Mouse (Mus musculus) cerebral cortex, adult 2 months (tissue): ENCODE results near the gene Myo1f.

ENCODE experiments used
- WGBS: fragments of 180-500 bp; shearing (Covaris S2); methylation state at CpG from one replicate; pipeline ENCODE4 v1.1.7; 2018; 5-methylcytosine and 5-hydroxymethylcytosine counted together

The Myo1f gene

DNA sequence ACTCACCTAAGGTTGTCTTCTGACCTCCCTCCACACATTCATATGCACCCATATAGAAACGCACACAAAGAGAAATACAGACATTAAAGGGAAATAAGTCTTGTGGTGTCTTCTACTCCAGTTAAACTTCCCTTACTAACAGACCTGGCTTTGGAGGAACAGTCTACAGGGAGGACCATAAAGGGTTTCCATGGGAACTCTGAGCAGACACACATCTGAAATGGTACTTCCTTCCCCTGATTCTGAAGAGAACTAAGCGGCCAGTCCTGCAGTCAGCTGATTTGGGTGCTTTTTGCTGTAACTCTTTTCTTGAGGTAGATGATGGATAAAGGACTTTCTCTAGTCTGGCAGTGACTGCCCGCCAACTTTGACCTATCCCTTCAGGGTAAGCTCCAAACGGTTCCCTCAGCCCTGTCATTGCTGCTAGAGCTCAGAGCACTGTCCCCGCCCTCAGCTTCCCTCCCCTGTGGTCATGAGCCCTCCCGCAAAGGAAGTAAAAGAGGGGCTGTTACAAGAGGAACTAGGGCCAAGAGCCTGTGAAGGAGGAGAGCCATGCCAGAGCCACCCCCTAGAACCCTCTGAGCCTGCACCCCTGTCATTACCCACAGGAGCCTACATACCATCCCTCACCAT is at the start of gene Myo1f:
Gene Myo1f, plus strand, starts transcription at position 485 of the 633 bp plus-strand sequence.
- 42% methylated on average over 6 of the region's 6 CpGs for WGBS

GRCm38 (mm10) chr17:33508386-33508785 is 47.1 kb upstream of the Myo1f start:
- WGBS: 90% methylated on average over 1 of the region's 1 CpGs

GRCm38 (mm10) chr17:33510172-33510571 is 45.3 kb upstream of the Myo1f start:
- WGBS: 61% methylated on average over 5 of the region's 5 CpGs

DNA sequence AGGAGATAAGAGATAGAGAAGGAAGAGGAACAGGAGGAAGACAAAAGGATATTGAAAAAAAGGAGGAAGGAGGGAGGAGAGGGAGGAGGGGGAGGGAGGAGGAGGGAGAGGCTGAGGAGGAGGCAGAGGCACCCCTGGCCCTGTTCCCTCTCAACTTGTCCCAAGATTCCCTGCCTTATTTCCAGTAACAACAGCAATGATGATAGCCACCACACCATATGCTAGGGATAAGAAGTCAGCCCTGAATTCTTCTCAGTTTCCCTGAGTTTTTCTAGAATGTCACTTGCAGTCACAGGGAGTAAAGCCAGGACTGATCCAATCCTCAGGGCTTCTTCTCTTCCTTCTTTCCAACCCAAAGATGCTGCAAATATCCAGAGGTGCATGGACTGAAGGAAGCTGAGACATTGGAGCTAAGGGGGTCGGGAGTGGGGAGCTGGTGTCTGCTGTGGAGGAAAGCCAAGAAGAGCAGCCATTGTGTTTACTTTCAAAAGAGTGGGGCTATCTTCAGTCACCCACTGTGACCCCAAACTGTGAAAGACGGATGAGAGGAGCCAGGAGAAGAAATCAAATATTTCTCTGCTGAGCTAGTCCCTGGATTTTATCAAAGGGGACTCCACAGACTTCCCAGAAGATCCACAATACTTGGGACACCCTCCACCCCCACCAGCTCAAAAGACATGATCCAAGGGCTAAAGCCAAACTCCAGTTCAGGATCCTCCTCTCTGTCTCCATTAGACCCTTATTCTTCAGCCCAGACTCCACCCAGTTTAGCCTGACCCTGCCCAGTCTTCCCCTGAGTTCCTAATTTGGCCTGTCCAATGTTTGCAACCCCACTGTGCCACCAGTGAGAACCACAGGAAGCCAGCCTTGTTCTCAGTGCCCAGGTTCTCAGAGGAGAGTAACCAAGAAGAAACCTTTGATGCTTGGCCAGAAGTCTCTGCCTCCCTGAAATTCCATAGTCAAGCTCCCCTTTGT is 42.8 kb upstream of the Myo1f start:
- 31% methylated on average over 2 of the region's 2 CpGs for WGBS

- 90% methylated on average over 5 of the region's 5 CpGs for WGBS
Observed at GRCm38 (mm10) chr17:33513874-33514273, 41.6 kb upstream of the Myo1f start.

DNA sequence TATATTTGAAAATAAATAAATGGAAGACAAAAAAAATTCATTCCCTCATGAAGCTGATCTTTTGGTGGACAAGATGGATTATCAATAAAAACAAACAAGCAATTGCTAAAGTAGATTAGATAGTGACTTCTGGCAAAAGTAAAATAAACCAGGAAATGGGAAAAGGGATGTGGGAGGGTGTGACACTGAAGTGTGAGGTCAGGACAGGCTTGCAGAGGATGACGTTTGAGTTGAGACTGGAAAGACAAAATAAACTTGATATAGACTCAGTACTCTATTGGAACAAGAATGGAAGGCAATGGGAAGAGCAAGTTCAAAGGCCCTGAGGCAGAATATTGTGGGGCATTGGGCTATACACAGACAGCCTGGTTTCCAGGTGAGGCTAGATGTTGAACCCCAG is 35.1 kb upstream of the Myo1f start:
- WGBS: 32% methylated on average over 1 of the region's 1 CpGs

DNA sequence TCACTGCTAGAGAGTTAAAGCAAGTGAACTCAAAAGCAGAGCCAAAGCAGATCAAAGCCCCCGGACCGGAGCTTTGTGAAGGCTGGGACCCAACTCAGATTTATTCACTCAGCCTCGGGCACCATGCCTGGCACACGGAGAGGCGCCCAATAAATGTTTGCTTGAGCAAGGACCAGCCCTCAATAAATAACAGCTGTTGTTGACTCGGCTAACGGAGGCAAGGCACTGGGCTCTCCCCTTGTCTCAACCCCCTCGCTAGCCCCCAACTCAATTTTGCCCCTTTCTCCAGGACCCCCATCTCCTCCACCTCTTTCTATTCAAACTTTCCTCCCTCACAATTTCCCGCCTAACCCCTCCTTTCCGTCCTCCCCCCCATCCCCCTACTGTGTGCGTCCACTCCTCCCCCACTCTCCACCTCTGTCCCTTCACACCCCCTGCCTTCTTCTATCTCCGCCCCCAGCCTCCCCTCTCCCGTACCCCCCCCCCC is 32.0 kb upstream of the Myo1f start:
- WGBS: 5% methylated on average over 11 of the region's 13 CpGs

DNA sequence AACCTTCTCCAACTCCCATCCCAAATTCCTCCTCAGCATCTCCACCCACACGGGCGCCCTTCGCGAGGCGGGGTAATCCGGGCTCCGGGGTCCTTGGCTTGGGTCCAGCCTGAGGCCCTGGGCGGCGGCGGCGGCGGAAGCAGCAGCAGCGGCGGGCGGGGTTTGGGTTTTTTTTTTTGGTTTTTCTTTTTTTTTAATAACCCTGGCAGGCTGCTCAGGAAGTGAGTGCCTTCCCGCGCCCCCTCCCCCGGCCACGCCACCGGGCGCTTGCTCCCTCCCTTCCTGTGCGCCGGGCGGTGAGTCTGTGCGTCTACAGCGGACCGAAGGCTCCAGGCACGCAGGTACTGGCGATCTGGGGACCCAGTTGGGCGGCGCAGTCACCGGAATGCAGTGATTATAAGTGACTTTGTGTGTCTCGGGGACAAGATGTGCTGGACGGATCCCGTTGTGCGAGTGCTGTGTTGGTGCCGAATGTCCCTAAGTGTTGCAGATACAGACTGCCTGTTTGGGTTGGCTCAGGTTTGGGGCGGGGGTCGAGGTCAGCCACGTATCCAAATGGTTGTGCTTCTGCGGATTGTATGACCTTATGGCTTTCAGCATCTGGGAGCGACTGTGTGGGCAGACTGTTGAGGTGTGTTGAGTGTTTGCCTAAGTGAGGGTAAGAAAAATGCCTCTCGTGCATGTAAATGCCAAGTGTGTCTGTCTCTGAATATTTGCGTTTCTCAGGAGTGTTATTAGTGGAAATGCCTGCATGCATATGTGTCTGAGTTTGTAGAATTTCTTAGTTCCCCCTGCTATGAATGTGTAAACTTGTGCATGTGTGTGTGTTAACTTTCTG is 31.4 kb upstream of the Myo1f start, which contains the start of gene Adamts10:
Gene Adamts10, plus strand, starts transcription at position 287 of the 838 bp plus-strand sequence.
- under 1% methylated on average over 44 of the region's 44 CpGs for WGBS

GRCm38 (mm10) chr17:33524806-33525373 is 30.6 kb upstream of the Myo1f start:
- WGBS: 39% methylated on average over 2 of the region's 2 CpGs

DNA sequence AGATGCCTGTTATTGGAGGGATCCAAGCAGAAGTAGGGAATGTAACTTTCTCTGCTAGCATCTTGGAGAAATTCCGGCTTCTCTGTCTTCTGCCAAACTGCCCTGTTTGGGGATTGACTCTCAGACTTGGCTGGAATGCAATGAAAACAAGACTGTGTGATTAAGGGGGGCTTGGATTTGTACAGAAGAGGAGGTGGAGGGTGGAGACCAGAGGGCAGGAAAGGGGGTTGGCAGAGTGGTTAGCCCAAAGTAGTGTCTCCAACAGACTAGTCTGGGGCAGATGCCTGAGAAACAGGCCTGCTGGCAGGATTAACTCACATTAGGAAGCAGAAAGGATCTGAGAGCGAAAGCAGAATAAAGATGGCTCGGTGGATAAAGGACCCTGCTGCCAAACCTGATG is 29.0 kb upstream of the Myo1f start:
- WGBS: 54% methylated on average over 3 of the region's 3 CpGs

GRCm38 (mm10) chr17:33539106-33539675 is 16.3 kb upstream of the Myo1f start:
- 88% methylated on average over 3 of the region's 3 CpGs for WGBS

DNA sequence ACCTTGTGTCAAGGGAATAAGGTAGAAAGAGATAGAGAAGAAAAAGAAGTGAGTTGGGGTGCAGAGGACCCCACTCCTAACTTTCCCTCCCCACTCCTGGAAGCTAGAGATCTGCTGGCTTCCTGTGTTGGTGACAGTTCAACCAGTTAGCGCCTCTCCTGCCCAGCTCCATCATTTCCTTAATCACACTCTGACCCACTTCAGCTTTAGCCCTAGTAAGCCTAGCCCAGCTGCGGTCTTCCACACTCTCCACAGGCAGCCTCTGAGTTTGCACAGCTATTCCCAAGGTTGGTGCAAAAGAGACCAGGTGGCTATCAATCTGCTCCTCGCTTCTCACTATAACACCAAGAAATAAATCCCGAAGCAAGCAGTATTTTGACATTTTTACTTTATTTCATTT is 15.6 kb upstream of the Myo1f start:
- 91% methylated on average over 4 of the region's 4 CpGs for WGBS

GRCm38 (mm10) chr17:33549212-33549611 is 6.3 kb upstream of the Myo1f start:
- 85% methylated on average over 6 of the region's 6 CpGs for WGBS

DNA sequence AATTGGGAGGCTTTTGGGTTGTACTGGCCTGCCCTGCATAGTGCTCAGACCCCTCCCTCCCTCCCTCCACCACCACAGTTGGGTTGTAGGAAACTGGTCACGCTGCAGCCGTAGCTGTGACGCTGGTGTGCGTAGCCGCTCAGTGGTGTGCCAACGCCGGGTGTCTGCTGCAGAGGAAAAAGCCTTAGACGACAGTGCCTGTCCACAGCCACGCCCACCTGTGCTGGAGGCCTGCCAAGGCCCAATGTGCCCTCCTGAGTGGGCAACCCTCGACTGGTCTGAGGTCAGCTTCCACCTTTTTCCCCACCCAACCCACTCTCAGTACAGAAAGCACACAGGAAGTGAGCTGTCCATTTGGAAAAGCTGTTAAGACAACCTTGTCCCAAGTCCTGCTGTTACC is 5.1 kb upstream of the Myo1f start:
- WGBS: 75% methylated on average over 10 of the region's 10 CpGs

- 90% methylated on average over 4 of the region's 4 CpGs for WGBS
Observed at GRCm38 (mm10) chr17:33552113-33552512, 3.4 kb upstream of the Myo1f start.

GRCm38 (mm10) chr17:33552964-33553363 is 2.5 kb upstream of the Myo1f start:
- WGBS: 46% methylated on average over 4 of the region's 4 CpGs

DNA sequence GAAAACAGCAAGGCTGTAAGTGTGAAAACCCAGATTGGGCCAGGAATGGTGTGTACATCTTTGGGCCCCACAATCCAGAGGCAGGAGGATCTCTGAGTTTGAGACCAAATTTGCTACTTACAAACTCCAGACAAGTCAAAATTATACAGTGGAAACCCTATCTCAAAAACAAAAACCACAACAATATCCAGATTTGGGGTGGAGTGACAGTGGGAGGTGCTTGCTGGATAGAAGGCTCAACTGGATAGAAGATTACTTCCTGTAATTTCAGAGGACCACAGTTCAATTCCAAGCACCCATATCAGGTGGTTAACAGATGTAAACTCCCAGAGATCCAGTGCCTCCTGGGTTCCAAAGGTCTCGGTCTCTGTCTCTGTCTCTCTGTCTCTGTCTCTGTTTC is 971 bp upstream of the Myo1f start:
- 91% methylated on average over 1 of the region's 1 CpGs for WGBS

GRCm38 (mm10) chr17:33557922-33558321 is 2.4 kb downstream of the Myo1f start:
- WGBS: 86% methylated on average over 4 of the region's 4 CpGs

- 64% methylated on average over 2 of the region's 2 CpGs for WGBS
Observed at GRCm38 (mm10) chr17:33563527-33564076, 8.1 kb downstream of the Myo1f start.

DNA sequence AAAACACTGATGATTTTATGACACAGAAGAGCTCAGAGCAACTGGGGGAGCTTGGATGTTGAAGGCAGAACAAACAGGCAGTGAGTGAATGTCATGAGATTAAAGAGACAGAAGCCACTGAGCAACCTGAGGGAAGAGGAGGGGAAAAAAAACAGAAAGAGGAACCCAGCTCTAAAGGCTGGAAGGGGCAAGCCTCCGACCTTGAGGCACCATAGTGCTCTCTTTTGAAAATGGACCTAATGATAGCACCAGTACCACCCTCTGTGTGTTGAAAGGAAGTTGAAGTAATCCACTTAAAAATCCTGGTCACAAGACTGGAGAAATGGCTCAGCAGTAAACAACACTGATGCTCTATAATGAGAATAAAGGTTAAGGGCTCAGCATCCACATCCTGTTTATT is 9.1 kb downstream of the Myo1f start:
- 71% methylated on average over 1 of the region's 1 CpGs for WGBS

GRCm38 (mm10) chr17:33566182-33566581 is 10.7 kb downstream of the Myo1f start:
- 72% methylated on average over 2 of the region's 2 CpGs for WGBS
